Mouse (Mus musculus) lung, postnatal 0 days (tissue): Measurements from ENCODE around the gene Muc3.

Source experiments
- CTCF ChIP-seq: IDR thresholded peaks from 2 replicates; pipeline ENCODE4 v1.5.1; 2016; ENCODE audit warnings: antibody characterized with exemption, mild to moderate bottlenecking
- EP300 ChIP-seq: IDR thresholded peaks from 2 replicates; pipeline ENCODE4 v1.6.1; 2016; ENCODE audit warnings: antibody characterized with exemption, mild to moderate bottlenecking, control low read depth

DNA sequence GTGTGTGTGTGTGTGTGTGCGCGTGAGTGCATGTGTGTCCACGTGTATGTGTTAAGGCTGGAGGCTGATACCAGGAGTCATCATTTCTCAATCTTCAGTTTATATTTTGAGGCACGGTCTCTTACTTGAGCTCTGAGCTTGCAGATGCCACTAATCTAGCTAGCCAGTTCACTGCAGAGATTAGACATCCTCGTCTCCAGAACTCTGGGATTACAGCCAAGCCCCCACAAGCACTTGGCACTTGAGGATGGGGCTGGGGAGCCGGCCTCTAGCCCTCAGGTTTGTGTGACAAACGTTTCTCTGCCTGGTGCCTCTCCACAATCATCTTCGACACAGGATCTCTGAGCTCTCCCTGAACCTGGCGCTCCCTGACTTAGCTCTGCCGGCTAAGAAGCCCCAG, 58.3 kb downstream of the Muc3 start:
- TF ChIP-seq CTCF: no peak
- no peak for TF ChIP-seq EP300
